Comparison of ENCODE assay signal across 21 mouse cellular contexts in the genomic region with DNA sequence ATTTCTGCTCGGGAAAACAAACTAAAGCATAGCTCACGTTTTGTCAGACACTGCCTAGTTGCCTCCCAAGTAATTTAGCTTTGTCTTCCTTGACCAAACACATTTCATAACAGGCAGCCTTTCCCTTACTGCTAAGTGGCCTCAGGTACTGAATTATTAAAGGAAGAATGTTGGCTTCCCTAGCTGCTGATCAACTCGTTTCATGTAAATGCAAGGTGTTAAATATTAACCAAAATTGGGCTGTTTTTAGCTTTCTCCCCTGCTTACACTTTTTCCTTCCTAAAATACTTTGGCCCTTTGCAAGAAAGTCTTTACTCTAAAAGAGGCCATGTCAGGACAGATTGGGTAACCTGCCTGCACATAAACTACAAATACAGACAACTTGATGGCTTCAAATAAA.
DNase-seq lines count a peak whose midpoint lies in the region; ATAC-seq and TF ChIP-seq lines count a peak whose summit lies in the region.
"Had no signal": no experiment of that assay in that cellular context is flagged by ENCODE, and none has a peak within 500 bp of the region (broad histone marks: within the 10 kb centered on the region; RNA-seq: fewer than 3 reads in every experiment).

No protein-coding gene starts in this region.

- no peak overlapping the region for H3K9ac ChIP-seq in kidney, embryonic 14.5 days (ENCODE audit: low read depth, low read length)
- H3K9ac ChIP-seq: embryonic facial prominence, embryonic 12.5 days; forebrain, embryonic 15.5 days; hindbrain, embryonic 12.5 days had no signal

- no peak for ATAC-seq in Patski
- ATAC-seq in kidney, embryonic 14.5 days (ENCODE audit: low FRiP score, low TSS enrichment), result no peak
- ATAC-seq: activated CD4-positive, CD25-positive, alpha-beta regulatory T cell, adult 4 months; forebrain, embryonic 15.5 days had no signal

- no peak overlapping the region for H3K4me3 ChIP-seq in kidney, embryonic 14.5 days (ENCODE audit: low read length)
- H3K4me3 ChIP-seq: embryonic facial prominence, embryonic 12.5 days; forebrain, embryonic 15.5 days; heart, embryonic 10.5 days; hindbrain, embryonic 12.5 days had no signal

- 0 out of 2 replicates have a peak, but pooled peaks cover 2% of the 10 kb centered on the region for H3K9me3 ChIP-seq in kidney, embryonic 14.5 days (ENCODE audit: control insufficient read depth, low read length)
- H3K9me3 ChIP-seq: embryonic facial prominence, embryonic 12.5 days; forebrain, embryonic 15.5 days; heart, embryonic 10.5 days; hindbrain, embryonic 12.5 days had no signal

- 23% methylated on average over 3 of the region's 3 CpGs for WGBS in kidney, embryonic 14.5 days

- no peak overlapping the region for H3K4me2 ChIP-seq in kidney, embryonic 14.5 days (replicated peaks; ENCODE audit: low read depth, low read length)
- H3K4me2 ChIP-seq: embryonic facial prominence, embryonic 12.5 days; forebrain, embryonic 15.5 days; hindbrain, embryonic 12.5 days had no signal

- in situ Hi-C loops in Patski (cut with MboI; ENCODE audit: low pct_unique_long_range_greater_than_20kb), result no loop called here

- POLR2A ChIA-PET in Patski (lab: Charles Lee), result no interaction called here

- no peaks in the 10 kb centered on the region for H3K36me3 ChIP-seq in kidney, embryonic 14.5 days (ENCODE audit: control insufficient read depth, insufficient read depth, low read length)
- H3K36me3 ChIP-seq: embryonic facial prominence, embryonic 12.5 days; forebrain, embryonic 15.5 days; heart, embryonic 10.5 days; hindbrain, embryonic 12.5 days had no signal

- 0 out of 2 replicates have a peak, but pooled peaks cover 3% of the 10 kb centered on the region for H3K4me1 ChIP-seq in kidney, embryonic 14.5 days (ENCODE audit: control insufficient read depth, insufficient read depth, low read length)
- H3K4me1 ChIP-seq: embryonic facial prominence, embryonic 12.5 days; forebrain, embryonic 15.5 days; heart, embryonic 10.5 days had no signal

- H3K27ac ChIP-seq in kidney, embryonic 14.5 days (ENCODE audit: low read depth, low read length), result peak overlapping the region; percentile 55; the same call in 1 of the 2 replicates
- H3K27ac ChIP-seq: embryonic facial prominence, embryonic 12.5 days; forebrain, embryonic 15.5 days; heart, embryonic 10.5 days; hindbrain, embryonic 12.5 days had no signal

- no peak for TF ChIP-seq CTCF in Patski (IDR thresholded peaks at IDR 0.05)

- H3K27me3 ChIP-seq in Patski, result peaks cover 4% of the 10 kb centered on the region
- no peaks in the 10 kb centered on the region for H3K27me3 ChIP-seq in kidney, embryonic 14.5 days (ENCODE audit: control insufficient read depth, insufficient read depth, low read length)
- H3K27me3 ChIP-seq: embryonic facial prominence, embryonic 12.5 days; forebrain, embryonic 15.5 days; hindbrain, embryonic 12.5 days had no signal

- peak; percentile 20 for DNase-seq in kidney, adult 18-20 months
- DNase-seq in kidney, postnatal 25 days, result no peak
- DNase-seq in Patski (ENCODE audit: low read depth, low spot score), result peak; percentile 9
- peak; percentile 30 for DNase-seq in kidney, postnatal 14 days
- no peak for DNase-seq in heart, adult 11 months
- no peak for DNase-seq in cerebellum, postnatal 14 days
- DNase-seq: adrenal gland, adult 2 months; adrenal gland, postnatal 36 days; cerebellum, adult 11 months; cerebellum, adult 8-10 months; cerebellum, postnatal 25 days; gastrocnemius, postnatal 36 days; heart, adult 18-20 months; heart, postnatal 10 days; heart, postnatal 4 days had no signal

- CTCF ChIA-PET in Patski (lab: Charles Lee), result interaction anchor here (0.8 to 0.9 kb wide), 2 partner anchors 10 to 14 kb away, joined by 3 read pairs; no protein-coding TSS in a partner anchor

Comparison
In these comparisons a context has a peak if more than half of its experiments do, and no peak if none do; other contexts are left out.
1. DNase-seq: peak in kidney, adult 18-20 months (single experiment), Patski (single experiment) and kidney, postnatal 14 days (single experiment); none in kidney, postnatal 25 days (0 of 2), heart, adult 11 months (single experiment) and cerebellum, postnatal 14 days (0 of 2).